Mouse (Mus musculus) left cerebral cortex, adult 18-20 months (tissue): ENCODE data around the gene Fnd3c2. TPM values are rescaled to one million over a fixed set of nuclear protein-coding genes. Genes with fewer than 3 reads are reported as not detected.
"Not testable (repeated sequence)": the region's sequence is repeated elsewhere in the genome, so short reads cannot be mapped to it uniquely, and the experiment has no call there.

Experiments used
- DNase-seq, 2 experiments: peaks; one replicate each; pipeline ENCODE4 v3.0.0; 2021 to 2022; ENCODE audit warnings: low spot score in 2 of 2, mixed read lengths in 1 of 2
- long read RNA-seq, 2 experiments: library from polyadenylated mRNA; stranded (forward); transcript quantifications; one replicate each; pipeline ENCODE4 v2.0.0; 2021
- total RNA-seq, 2 experiments: library from RNA; stranded (reverse); gene quantifications; 2 replicates each; pipeline ENCODE4 v1.2.3; 2021

Fnd3c2 gene
- not detected for total RNA-seq
- long read RNA-seq, experiment 1 = 0 reads
- long read RNA-seq, experiment 2 = 0 reads

DNA sequence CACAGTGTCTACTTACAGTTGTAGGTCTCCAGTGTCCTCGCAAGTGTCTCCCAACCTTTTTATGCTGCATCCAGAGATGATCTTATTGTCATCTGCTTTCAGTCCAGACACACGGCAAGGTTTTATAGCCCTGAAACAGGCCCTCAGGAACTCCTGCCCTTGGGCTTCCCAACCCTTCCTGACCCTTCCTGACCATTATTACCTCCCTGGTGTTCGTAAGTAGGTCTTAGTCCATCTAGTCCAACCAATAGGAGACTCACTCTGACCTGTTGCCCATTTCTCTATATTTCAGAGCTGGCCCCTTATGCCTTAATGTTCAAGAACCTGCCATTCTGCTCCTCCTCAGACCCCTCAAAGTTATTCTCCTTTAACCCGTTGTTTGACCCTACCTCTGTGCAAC is at the start of gene Fnd3c2:
Gene Fnd3c2 (minus strand): TSS at position 101 of the 400 bp plus-strand sequence.
- DNase-seq = no peak

DNA sequence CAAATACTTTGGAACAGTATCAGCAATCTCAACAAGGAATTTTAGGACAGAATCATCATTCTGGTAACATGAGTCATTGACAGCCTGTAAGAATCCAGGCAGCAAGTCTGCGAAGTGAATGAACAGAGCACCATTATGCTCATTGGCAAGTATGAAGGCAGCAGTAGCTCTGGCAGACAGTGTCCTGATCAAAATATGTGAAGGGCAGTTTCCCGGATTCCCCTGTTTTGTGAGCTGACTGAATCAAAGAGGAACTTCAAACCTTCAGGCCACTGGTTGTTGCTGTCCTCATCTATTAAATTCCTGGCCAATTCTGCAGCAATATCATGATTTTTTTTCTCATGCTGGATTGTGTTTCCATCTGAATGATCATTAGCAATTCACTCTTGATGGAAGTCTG is 29.3 kb upstream of the Fnd3c2 start:
- DNase-seq = no peak

DNA sequence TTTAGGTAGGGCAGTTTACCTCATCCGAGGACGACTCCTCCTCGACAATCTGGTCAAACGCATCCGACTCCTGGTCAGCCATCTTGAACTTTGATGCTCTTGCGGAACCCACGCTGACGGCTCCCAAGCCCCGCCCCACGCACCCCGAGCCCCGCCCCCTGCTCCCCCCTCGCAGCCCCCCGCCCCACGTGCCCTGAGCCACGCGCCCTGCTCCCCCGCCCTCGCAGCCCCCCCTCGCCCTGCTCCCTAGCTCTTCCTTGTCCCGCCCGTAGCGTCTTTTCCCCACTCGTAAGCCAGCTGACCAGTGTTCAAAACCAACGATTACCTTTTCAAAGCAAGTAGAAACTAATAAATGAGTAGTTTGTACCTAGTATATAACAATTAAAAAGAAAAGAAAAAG is 34.1 kb downstream of the Fnd3c2 start, which contains the start of gene Taf9b:
Gene Taf9b (minus strand): TSS at position 101 of the 400 bp plus-strand sequence.
- no peak for DNase-seq

DNA sequence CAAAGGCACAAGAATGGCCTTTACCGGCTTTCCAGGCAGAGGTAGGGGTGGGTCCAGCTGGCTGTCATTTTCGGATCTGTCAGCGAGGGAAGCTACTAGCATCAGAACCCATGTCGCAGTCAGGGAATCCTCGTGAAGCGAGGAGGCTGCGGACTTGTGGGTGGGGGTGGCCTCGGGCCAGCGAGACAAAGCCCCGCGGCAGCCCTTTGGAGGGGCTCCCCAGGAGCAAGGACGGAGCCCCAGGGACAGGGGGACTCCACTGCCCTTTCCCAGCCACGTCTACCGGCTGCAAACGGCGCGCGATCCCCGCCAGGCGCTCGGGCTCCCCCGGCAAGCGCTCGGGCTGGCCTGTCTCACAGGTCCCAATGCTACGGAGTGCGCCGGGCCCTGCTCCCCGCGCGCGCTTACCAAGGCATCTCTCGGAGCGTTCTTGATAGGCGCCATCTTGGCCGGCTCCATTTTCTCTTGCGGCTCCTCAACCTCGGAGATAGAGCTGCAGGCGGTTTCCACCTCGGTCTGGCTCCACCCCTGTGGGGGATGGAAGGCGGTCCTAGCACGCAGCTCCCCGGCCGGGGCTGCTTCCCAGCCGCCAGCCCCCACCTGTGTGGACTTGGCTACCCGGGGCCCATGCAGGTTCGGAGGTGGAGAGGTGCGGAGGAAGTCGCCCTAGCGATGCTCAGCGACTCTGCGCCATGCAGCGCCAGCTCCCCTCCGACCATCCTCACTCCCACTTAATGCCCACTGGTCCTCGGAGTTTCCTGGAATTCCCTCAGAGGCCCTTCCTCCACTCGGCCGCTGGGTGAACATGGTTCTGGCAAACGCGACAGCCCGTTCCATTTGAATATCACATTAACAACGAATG is 35.8 kb downstream of the Fnd3c2 start:
- peak; percentile 66 to 76 for DNase-seq

DNA sequence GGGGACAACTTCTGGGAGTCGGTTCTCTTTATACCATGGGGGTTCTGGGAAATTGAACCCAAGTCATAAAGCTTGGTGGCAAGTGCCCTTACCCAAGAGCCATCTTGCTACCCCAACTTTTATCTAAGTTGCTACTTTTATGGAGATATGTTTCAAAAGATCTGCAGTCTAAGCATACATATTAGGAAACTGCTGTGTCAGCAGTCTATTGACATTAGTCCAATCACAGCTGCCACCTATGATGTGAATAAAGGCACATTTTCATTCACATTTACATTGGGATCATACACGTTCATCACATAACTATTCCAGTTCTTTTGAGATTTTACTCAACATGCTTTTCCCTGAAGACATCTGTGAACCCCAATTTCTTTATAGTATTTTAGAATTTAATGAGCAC is 46.1 kb downstream of the Fnd3c2 start:
- no peak for DNase-seq

DNA sequence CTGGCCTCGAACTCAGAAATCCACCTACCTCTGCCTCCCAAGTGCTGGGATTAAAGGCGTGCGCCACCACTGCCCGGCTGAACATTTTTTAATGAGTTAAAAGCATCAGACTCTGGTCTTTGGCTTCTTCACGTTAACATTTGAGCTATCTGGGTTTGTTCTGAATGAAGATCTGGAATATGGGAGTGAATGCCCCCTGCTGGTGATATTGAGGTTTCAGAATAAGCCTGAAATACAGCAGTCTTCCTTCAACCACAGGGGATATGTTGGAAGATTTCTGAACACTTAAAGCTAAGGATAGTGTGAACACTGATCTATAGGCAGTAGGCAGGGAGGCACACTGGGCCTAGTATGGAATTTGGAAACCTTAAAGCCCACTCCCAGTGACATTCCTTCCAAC is 56.3 kb downstream of the Fnd3c2 start:
- no peak for DNase-seq

DNA sequence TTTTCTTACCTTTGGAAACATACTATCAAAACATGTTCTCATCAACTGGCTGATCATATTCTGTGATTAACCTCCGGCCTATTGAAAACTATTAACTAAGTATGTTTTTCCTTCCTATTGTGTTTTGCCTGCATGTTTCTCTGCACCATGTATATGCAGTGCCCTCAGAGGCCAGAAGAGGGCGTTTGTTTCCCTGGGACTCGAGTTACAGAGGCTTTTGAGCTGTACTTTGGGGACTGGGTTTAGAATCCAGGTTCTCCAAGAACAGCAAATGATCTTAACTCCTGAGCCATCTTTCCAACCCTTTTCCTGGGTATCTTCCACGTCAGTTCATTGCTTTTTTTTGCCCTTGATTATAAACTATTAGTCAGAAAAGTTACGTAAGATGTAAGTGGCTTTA is 57.9 kb downstream of the Fnd3c2 start:
- no peak for DNase-seq

DNA sequence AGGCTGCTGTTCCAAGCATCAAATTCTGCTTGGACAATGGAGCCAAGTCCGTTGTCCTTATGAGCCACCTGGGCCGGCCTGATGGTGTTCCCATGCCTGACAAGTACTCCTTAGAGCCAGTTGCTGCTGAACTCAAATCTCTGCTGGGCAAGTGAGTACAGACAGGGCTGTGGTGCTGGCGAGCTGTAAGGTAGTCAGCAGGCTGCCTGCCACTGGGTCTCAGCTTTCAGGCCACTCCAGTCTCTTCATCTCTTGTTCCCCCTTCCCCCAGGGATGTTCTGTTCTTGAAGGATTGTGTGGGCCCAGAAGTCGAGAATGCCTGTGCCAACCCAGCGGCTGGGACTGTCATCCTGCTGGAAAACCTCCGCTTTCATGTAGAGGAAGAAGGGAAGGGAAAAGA is 60.8 kb downstream of the Fnd3c2 start:
- not testable (repeated sequence) for DNase-seq

DNA sequence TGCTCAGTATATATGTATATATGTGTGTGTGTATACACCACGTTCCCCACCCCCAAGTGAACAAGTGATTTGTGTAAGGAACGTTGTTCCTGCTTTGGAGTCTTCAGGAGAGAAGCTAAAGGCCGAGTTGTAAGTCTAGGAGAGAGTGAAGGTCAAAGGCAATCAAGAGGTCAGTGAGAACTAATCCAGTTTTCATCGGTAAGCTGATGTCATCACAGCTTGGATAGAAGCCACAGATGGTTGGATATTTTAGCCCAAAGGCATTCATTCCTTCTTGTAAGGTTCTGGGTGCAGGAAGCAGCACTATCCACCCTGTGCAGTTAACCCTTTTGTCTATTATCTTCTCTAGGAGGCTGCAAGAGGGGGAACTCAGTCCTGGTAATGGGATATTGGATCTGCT is 65.1 kb downstream of the Fnd3c2 start:
- no peak for DNase-seq

DNA sequence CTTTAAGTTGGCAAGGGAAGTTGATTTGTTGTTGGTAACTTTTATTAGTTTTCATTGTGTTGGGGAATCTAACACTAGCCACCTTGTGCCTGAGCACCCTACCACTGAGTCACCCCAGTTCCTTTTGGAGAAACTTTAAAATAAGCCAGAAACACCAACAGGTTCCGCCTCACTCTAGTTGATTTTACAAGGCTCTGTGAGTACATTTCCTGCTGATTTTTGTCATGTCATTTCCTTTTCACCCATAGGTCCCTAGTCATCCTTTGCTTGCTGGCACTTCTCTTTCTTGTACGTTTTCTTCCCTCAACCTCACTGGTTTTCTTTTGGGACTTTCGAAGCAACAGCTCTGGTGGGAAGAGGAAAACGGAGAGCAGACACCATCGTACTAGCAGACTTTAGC is 65.8 kb downstream of the Fnd3c2 start:
- no peak for DNase-seq

DNA sequence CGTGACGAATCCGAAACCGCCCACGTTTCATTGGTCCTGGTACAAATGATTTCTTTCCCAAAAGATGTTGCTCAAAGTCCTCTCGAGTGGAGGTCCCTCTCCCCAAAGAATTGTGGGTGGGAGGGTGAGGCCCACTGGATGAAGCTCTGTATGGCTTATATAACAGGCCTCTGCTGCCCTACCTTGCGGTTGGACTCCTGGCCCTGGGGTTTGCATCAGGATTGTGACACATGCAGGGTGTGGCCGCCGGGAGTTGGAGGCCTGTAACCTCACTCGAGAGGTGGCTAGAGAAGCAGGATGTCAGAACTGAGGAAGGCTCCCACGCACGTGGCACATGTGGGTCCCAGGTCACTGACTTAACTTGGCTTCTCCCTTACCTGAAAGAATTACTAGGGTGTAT is 67.4 kb downstream of the Fnd3c2 start:
- DNase-seq = peak in 1 of 2 experiments; percentile 3

DNA sequence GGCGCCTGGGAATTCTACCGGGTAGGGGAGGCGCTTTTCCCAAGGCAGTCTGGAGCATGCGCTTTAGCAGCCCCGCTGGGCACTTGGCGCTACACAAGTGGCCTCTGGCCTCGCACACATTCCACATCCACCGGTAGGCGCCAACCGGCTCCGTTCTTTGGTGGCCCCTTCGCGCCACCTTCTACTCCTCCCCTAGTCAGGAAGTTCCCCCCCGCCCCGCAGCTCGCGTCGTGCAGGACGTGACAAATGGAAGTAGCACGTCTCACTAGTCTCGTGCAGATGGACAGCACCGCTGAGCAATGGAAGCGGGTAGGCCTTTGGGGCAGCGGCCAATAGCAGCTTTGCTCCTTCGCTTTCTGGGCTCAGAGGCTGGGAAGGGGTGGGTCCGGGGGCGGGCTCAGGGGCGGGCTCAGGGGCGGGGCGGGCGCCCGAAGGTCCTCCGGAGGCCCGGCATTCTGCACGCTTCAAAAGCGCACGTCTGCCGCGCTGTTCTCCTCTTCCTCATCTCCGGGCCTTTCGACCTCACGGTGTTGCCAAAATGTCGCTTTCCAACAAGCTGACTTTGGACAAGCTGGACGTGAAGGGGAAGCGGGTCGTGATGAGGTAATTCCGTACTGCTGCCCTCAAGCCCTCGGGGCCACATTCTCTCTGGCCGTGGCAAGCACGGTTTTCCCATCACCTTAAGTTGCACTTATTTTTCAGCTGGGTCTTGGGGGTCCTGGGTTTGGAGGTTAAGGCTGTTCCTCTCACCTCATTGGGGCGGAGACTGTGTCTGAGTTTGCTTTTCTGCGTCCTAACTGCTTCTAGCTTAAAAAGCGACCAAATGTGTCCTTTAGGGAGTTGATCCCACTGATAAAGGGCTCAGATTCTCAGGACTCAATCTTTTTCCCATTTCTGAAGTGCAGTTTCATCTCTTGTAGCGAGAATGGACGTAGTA is 68.2 kb downstream of the Fnd3c2 start, which contains the start of gene Pgk1:
Gene Pgk1 (plus strand): TSS at position 388 of the 937 bp plus-strand sequence.
- DNase-seq = peak; percentile 83 to 88

DNA sequence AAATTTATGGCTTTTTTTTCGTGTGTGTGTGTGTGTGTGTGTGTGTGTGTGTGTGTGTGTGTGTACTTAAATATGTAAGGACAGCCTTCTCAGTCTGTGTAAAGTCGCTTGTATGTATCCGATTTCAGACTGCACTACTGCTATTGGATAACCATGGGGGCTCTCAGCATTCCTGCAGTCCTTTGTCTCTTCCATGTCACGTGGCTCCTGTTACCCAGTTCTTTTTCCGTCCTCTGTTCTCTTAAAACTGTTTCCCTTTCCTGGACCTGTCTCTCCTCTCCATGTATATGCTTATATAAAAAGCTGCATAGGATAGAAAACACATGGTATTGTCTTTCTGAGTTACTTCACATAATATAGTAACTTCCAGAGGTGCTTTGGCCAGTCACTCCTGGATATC is 69.5 kb downstream of the Fnd3c2 start:
- DNase-seq = no peak

Other genes starting within 250 kb of the Fnd3c2 start
- 10 to 100 TPM; 12.5 to 12.6 TPM for gene Magt1, start 243.5 kb downstream of the Fnd3c2 start, total RNA-seq
- gene Cox7b, start 239.7 kb downstream of the Fnd3c2 start, total RNA-seq = 100 to 1,000 TPM; 314 to 326 TPM
- 1 to 10 TPM; 7.2 to 8.3 TPM for gene Atp7a, start 228.1 kb downstream of the Fnd3c2 start, total RNA-seq
- gene Tlr13, start 112.2 kb downstream of the Fnd3c2 start, total RNA-seq = 1 to 10 TPM in 1 of 2 experiments, under 1 TPM in 1; 1.00 to 1.2 TPM
- gene Pgk1, start 68.3 kb downstream of the Fnd3c2 start, total RNA-seq = 100 to 1,000 TPM; 472 to 481 TPM
- 10 to 100 TPM; 25.7 to 25.9 TPM for gene Taf9b, start 34.2 kb downstream of the Fnd3c2 start, total RNA-seq
- gene Fndc3c1, start 230.0 kb upstream of the Fnd3c2 start, total RNA-seq = not detected